Mouse (Mus musculus): Measurements from ENCODE around the gene Srgap1.

DNA sequence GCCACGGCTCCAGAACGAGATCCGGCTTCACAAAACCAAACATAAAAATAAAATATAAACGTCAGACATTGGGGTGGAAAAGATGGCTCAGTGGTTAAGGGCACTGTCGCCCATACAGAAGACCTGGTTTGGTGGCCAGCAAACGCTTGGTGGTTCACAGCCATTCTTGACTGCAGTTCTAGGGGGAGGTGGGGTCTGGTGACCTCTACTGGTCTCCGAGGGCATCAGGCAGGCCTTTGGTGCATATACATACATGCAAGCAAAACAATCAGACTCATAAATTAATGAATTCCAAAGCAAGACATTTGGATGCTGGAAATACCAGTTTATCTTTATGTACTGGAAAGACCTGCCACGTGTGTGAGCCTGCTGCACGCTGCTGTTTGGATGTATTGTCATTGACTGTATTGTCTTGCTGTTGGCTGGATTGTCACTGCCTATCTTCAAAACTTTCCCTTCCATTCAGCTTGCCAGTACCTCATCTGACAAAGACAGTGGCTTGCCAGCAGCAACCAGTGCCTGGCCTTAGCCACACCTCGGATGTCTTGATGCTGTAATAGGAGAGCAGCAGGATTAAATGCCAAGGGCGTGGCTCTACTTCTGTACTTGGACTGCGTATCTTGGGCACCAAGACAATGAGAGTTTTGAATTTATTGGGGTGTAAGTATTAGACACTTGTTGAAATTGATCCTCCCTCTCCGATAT is 282.5 kb downstream of the Srgap1 start:
- TF ChIP-seq POLR2A (IDR thresholded peaks at IDR 0.05; ENCODE audit: borderline replicate concordance, extremely low read depth, insufficient read depth, insufficient read length, poor library complexity, severe bottlenecking): no peak
- TF ChIP-seq CTCF (IDR thresholded peaks at IDR 0.05; ENCODE audit: borderline replicate concordance, extremely low read depth, insufficient read depth, insufficient read length): no peak

All from brain, embryonic 14.5 days (tissue).